Mouse (Mus musculus) megakaryocyte progenitor cell, adult 5-6 weeks (primary cell): ENCODE measurements at regions not wholly inside any gene's neighbourhood (a gene's known extent, or its start where the extent isn't known, plus 50 kb on each side); places are given as distances from the start of the nearest gene placed in this dataset.
"Not testable (repeated sequence)": the region's sequence is repeated elsewhere in the genome, so short reads cannot be mapped to it uniquely, and the experiment has no call there.

Experiments
- ATAC-seq: replicated peaks from 2 replicates; pipeline ENCODE4 v1.8.0; 2016; ENCODE audit warnings: mild to moderate bottlenecking, moderate TSS enrichment, inconsistent platforms; ENCODE audit not compliant: poor library complexity

GRCm38 (mm10) chr8:86288713-86289384, 291.6 kb downstream of the Abcc12 start:
- no peak for ATAC-seq

DNA sequence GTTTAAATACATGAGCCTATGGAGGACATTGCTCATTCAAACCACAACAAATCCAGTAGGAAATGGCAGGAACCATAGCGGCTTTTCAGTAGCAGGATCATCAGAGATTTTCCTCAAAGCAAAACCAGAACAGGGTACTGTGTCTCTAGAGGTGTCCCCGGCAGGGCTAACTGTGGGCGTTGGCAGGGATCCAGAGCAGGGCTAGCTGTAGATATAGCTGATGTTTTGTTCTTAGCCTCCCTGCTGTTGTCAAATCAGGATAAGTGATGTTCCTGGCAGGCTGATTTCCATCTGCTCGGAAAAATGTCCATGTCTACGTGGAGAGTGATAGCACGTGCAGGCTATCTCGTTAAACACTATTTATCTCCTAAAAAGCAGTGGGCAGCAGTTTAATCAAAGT, 297.6 kb downstream of the Abcc12 start:
- no peak for ATAC-seq

DNA sequence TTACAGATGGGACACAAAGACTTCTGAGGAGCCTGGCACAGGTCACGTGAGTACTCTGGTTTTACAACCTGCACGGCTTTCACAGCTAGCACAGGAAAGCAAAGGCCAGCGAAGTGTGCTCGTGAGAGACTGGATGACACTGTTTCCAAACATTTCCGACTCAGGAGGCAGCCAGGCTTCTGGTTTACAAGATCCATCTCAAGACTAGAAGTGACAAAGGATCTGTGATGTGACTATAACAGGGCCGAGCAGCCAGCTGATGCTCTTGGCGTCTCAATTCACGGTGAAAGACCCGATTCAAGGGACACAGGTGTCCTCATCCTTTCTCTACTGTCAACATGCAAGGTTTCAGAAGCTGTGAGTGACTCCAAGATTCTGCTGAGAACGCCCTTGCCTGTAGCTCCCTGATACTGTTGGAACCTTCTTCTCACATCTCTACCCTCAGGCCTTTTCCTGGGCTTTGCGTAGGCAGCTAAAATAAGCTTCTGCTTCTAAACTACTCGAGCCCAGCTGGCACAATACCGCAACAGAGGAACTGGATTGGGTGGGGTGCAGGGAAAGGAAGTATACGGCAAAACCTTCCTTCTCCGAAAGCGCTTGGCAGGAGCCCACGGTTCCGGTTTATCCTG, 300.3 kb downstream of the Abcc12 start:
- ATAC-seq: no peak

DNA sequence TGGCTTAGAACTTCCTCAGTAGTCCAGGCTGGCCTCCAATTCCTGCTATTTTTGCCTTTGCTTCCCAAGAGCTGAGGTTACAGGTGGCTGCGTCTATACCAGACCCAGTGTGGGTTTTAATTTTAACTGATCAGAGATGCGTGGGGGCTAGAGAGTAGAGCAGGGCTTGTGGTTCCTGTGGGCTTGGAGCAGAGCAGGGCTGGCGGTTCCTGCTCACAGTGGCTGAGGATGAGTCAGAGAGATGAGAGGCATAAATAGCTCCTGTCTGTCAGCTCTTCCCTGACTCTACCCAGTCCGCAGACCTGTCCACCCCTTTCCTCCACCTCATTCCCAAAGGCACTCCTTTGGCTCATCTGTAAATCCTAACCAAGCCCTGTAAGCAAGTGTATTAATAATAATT, 304.8 kb downstream of the Abcc12 start:
- no peak for ATAC-seq

DNA sequence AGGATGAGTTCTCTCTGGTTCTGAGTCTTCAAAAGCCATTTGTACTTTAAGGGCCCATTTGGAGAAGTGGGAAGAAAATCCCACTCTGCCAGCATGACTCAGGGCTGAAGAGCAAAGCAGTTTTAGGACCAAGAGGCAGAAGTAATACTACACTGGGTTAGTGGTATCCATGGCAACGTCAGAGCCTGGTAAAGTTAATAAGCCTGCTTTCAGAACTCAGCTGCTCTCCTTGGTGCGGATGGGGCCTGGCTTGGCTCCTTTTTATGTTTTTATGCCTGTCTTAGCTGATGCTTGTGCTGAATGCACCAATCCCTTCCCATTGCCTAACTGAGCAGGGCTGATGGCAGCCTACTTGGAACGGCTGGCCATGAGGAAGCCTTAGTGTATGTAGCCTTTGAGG, 306.7 kb downstream of the Abcc12 start:
- ATAC-seq: no peak

- no peak for ATAC-seq
Measured at GRCm38 (mm10) chr8:86272626-86273025, 307.9 kb downstream of the Abcc12 start.

DNA sequence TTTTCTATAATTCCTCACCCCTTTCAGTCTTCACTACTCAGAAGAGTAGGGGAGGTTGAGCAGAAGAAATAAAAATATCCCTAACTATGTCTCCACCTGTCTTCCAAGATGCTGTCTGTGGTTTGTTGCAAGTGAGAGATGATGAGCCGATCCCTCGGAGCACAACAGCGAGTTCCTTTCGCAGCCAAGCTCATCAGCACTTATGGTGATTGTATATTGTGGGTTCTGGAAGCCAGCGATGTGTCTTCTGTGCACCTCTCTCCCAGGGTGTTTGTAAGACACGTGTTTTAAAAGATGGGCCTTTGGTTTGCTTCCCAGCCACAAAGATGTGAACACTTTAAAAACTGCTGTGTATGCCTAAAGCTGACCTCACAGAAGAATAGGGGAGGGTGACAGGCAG, 309.0 kb downstream of the Abcc12 start:
- ATAC-seq: no peak

GRCm38 (mm10) chr8:86258011-86258410, 322.5 kb downstream of the Abcc12 start:
- ATAC-seq: no peak

DNA sequence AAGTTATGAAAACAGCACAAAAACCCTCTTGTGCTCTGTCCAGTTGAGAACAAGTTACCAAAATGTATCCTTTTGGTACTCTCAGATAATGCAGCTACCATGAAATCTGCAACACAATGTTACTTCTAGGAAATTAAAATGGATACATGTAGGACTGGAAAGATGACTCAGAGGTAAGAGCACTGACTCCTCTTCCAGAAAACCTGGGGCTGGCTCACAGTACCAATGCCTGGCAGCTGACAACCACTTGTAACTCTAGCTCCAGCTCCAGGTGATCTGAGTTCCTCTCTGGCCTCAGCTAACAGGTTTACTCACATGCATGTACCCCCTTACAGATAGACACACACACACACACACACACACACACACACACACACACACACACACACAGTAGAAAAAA, 325.1 kb downstream of the Abcc12 start:
- ATAC-seq: no peak

DNA sequence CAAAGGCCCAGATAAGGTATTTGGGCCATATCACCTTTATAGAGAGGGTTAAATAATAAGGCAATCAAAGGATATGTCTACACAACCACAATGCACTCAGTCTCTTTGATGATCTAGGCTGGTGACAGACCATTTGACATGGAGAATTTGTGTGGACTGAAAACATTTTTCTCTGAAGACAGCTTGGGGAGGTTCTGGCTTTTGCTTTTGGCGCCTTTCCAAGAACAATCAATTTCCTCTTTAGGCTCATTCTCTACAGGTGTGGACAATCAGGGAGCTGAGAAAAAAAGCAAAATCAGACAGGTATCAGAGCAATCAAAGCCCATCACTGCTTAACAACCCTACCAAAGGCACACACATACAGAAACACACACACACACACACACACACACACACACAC, 325.8 kb downstream of the Abcc12 start:
- no peak for ATAC-seq

DNA sequence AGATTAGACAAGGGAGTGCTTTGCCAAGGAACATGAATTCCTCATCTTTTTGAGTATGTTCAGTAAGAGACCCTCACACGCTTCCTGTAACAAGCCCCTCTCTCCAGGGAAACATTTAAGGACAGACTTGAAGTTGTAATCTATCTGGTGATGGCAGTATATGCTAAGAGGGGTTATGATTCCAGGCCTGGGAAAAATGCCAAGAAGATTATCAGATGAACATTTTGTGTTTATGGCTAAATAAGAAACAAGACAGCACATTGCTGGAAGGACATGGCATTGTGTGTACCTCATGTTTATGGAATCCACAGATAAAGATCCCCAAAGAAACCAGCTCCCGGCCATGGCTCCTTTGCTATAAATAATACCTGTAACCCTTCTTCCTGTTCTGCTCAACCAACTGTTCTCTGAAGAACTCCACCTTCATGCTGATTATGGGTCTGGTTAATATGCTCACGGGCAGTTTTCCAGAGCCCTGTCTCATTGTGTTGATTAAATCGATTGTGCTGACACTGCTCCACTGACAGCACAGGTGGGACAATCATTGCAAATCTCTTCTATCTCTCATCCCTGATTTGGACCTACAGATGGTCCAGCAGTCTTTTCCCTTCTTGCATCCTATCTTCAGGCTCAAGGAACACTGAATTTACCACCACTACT, 327.7 kb downstream of the Abcc12 start:
- ATAC-seq: no peak

- no peak for ATAC-seq
Measured at GRCm38 (mm10) chr8:86234696-86235095, 345.8 kb downstream of the Abcc12 start.

GRCm38 (mm10) chr8:86231994-86232393, 348.5 kb downstream of the Abcc12 start:
- ATAC-seq: not testable (repeated sequence)

DNA sequence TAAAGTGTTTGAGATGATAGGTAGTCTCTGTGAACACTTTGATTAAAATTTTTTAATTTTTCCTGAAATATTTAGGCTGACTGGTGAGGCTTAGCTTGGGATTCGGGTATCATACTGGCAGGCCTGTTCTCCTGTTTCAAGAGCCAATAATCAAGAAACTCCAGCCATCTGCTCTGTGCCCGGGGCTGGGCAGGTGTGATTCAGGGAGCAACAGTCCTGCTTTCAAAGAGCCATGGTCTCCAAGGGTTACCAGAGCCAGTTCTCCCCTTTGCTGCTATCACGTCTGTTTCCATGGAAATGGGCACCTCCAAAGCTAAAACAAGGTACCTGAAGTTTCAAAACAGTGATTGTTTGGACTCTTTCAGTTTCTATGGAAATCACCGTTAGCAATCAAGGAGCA, 355.6 kb downstream of the Abcc12 start:
- ATAC-seq: no peak

GRCm38 (mm10) chr8:86222715-86223114, 357.8 kb downstream of the Abcc12 start:
- no peak for ATAC-seq

DNA sequence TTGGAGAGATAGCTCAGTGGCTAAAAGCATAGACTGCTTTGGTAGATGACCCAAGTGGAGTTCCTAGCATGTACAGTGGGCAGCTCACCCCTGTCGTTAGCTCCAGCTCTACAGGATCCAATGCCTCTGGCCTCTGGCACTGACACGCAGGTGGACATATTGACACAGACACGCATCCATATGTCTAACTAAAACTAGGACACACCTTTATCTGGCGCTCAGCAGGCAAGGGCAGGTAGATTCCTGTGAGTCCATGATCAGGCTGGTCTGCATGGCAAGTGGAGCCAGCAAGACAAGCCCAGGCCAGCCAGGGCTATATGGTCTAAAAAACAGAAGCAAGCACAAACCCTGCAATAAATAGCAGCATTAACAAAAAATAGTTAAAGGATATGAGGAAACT, 358.3 kb downstream of the Abcc12 start:
- no peak for ATAC-seq

DNA sequence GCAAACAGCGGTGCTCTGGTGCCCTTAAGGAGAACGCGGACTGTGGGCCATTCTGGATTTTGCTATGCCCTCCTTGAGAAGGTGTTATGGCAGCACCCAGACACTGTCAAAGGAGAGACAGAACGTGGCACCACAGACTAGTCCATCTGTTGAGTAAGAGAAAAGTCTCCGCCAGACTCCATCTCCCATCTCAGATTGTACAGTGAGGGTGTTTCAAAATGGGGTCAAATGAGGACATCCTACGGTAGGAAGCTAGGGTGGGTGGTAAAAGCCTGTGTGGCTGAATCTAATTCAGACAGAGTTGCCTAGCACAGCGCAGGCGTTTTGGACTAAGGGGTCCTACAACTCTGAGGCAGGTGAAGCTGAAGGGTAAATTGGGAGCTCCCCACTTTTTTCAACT, 366.1 kb downstream of the Abcc12 start:
- ATAC-seq: no peak

- no peak for ATAC-seq
Measured at GRCm38 (mm10) chr8:86212461-86212860, 368.0 kb downstream of the Abcc12 start.

- ATAC-seq: no peak
Measured at GRCm38 (mm10) chr8:86208812-86209262, 368.1 kb downstream of the Phkb start.

DNA sequence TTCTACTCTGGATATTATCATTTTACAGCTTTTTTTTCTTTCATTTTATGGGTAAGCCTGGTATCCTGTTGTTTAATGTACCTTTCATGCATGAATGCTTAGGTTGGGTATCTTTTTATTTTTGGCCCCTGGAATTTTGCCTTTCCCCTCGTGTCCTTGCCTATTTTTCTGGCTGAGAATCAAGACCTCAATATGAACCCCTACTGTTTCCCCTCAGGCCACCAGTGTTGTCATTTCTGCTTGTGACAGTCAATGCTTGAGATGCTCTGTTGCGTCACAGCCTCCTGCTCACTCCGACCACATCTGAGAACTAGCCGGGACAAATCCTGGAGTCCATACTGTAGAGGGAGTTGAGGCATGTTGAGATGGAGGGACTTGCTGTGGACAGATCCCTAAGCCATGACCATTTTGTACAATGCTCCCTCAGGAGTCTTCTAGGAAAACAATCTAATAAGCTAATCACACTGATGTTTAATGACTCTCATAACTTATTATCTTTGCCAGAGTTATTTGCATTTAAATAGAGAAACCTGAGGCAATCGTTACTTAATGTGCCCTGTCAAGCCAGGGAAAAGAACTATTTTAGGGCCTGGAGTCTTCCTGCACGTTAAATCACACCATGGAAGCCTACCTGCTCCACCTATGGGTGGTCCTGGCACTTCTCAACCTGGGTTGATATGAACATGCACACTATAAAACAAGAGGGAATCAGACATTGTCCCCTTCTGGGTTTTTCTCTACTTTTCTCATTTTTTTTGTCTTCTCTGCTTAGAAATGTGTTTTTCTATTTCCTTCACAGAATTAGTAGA, 363.9 kb downstream of the Phkb start:
- 0 out of 2 replicates have a peak, but pooled peaks have one; percentile 38 for ATAC-seq

DNA sequence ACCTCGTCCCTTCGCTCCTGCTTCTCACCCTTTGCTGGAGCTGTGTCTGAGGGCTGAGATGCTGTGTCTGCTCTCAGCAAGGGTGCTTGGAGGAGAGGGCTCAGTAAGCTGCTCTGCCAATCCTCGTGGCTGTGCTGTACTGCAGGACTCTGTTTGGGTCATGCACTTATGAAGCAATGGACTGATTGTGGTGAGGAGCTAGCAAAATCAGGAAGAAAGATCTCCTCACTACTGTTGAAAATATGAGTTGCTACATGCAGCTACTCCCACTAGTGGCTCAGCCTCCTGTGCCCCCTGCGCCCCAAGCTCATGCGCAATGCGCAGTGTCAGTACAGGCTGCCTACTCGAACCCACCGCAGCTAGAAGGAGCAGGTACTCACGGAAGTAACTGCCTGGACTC, 362.3 kb downstream of the Phkb start:
- ATAC-seq: peak; percentile 92
